Mouse (Mus musculus): Measurements from ENCODE around the gene Gpr183.

GRCm38 (mm10) chr14:121981531-121981930, 16.5 kb upstream of the Gpr183 start:
- TF ChIP-seq CTCF (IDR thresholded peaks at IDR 0.05; ENCODE audit: borderline replicate concordance, extremely low read depth, insufficient read depth, insufficient read length) = no peak
- no peak for TF ChIP-seq POLR2A (IDR thresholded peaks at IDR 0.05; ENCODE audit: borderline replicate concordance, extremely low read depth, insufficient read depth, insufficient read length, poor library complexity, severe bottlenecking)

Data from brain, embryonic 14.5 days (tissue).